Mouse (Mus musculus) megakaryocyte, embryonic 14.5 days (primary cell): ENCODE measurements around the gene Arhgap18.

ENCODE experiments used
- FLI1 ChIP-seq: IDR thresholded peaks from 2 replicates; pipeline ENCODE4 v1.6.1; 2012; ENCODE audit warnings: low read length, inconsistent platforms, mixed read lengths
- GATA1 ChIP-seq: IDR thresholded peaks from 3 replicates; pipeline ENCODE4 v1.6.1; 2012; ENCODE audit warnings: mixed read lengths, low read length, inconsistent platforms, borderline replicate concordance

DNA sequence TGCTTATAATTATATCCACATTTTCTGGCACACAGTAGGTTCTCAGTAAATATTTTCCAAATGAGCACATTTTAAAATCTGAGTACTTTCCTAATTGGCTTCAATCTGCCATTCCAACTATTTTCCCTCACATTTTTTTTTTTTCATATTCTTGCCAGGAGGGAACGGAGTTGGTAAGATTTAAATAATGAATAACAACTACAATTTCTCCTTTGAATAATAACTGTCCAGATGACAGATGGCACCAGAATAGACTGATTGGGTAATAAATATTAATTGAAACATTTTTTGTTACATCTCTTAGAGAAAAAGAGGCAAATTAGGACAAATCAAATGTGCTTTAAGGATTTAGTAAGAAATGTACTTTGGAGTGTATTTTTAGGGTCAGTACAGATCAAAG is 51.8 kb downstream of the Arhgap18 start:
- no peak for TF ChIP-seq FLI1
- TF ChIP-seq GATA1: no peak
